Mouse (Mus musculus): Measurements from ENCODE around the gene Flvcr1.

- TF ChIP-seq ZNF384 (IDR thresholded peaks at IDR 0.05; ENCODE audit: low read depth, low read length) (no peak), HCFC1 (IDR thresholded peaks at IDR 0.05; ENCODE audit: borderline replicate concordance, insufficient read depth, low read length) (no peak)
Measured at GRCm38 (mm10) chr1:190978511-190979073, 47.4 kb downstream of the Flvcr1 start.

Data from ES-E14 (cell line).